Mouse (Mus musculus): ENCODE data around the gene 1700008O03Rik. TPM values are rescaled to one million over a fixed set of nuclear protein-coding genes. Genes with fewer than 3 reads are reported as not detected.

1700008O03Rik gene
- 0.16 TPM in 1 of 2 replicates, not detected in the other for polyA plus RNA-seq (2015; fragmentation: Nextera tagmentation; extraction: Ambion mirVana)

DNA sequence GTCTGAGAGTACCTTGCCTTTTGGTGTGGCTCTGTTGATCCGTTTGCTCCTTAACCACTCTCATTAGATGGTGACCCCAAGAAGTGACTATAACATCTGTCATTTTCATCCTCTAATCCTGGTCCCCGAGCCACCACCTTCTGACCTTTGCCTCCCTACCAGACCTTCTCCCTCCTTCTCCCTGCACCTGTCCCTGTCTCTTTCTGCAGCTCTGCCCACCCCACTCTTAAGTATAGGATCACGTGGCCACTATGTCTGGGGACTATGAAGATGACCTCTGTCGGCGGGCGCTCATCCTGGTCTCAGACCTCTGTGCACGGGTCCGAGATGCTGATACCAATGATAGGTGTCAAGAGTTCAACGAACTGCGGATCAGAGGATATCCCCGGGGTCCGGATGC lies at the start of gene 1700008O03Rik:
1700008O03Rik (minus strand) TSS at position 101 of the 400 bp plus-strand sequence.
- Histone ChIP-seq H3K27me3 (peaks cover 74% of the 10 kb centered on the region), H3K9ac (no peak within 1 kb of the TSS), H3K4me1 (replicated peaks) (peaks cover 3% of the 10 kb centered on the region; the same call in 1 of the 2 replicates), H3K36me3 (replicated peaks) (no peaks in the 10 kb centered on the region), H3K4me3 (replicated peaks) (peak within 1 kb of the TSS; percentile 32), H3K9me3 (replicated peaks) (no peaks in the 10 kb centered on the region), H3K4me2 (peak within 1 kb of the TSS; percentile 65), H3K27ac (replicated peaks) (no peak within 1 kb of the TSS)
- WGBS (ENCODE audit: insufficient replicate concordance) = 54% methylated on average over 12 of the region's 12 CpGs
- no peak for ATAC-seq (ENCODE audit: insufficient read depth)

DNA sequence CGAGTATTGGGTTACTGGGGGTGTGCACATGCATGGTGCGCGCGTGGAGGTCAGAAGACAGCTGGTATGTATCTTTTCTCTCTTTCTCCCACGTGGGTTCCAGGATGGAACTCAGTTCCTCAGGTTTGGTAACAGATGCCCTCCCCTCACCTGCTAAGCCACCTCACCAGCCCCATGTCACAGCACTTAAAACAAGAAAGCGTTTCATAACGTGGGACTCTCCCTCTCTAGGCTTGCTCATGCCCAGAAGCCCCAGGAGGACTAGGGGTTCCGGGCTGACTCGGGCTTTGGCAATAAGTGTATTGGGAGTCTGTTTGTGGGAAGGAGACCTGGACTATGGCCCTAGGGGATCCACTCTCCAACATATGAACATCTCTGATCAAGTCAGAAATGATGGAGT lies 48.5 kb upstream of the 1700008O03Rik start:
- no peak for ATAC-seq (ENCODE audit: insufficient read depth)
- H3K27ac ChIP-seq (replicated peaks) = no peak overlapping the region
- H3K36me3 ChIP-seq (replicated peaks) = no peaks in the 10 kb centered on the region
- no peak overlapping the region for H3K4me2 ChIP-seq
- peaks cover 34% of the 10 kb centered on the region for H3K4me1 ChIP-seq (replicated peaks)
- no peaks in the 10 kb centered on the region for H3K9me3 ChIP-seq (replicated peaks)
- peaks cover 88% of the 10 kb centered on the region for H3K27me3 ChIP-seq
- no peak overlapping the region for H3K4me3 ChIP-seq (replicated peaks)
- no peak overlapping the region for H3K9ac ChIP-seq
- 65% methylated on average over 9 of the region's 9 CpGs for WGBS (ENCODE audit: insufficient replicate concordance)

DNA sequence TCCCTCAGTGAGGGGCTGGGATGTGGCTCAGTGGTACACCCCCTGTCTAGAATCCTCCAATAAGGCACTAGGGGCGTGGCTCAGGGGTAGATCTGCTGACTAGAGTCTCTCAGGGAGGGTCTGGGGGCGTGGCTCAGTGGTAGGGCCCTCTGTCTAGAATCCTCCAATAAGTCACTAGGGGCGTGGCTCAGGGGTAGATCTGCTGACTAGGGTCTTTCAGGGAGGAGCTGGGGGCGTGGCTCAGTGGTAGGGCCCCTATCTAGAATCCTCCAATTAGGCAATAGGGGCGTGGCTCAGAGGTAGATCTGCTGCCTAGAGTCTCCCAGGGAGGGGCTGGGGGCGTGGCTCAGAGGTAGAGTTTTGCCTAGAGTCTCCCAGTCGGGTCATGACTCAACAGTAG lies 47.8 kb upstream of the 1700008O03Rik start:
- Histone ChIP-seq H3K9ac (no peak overlapping the region), H3K27ac (replicated peaks) (no peak overlapping the region), H3K4me2 (no peak overlapping the region), H3K27me3 (peaks cover 88% of the 10 kb centered on the region), H3K9me3 (replicated peaks) (no peaks in the 10 kb centered on the region), H3K4me3 (replicated peaks) (no peak overlapping the region), H3K4me1 (replicated peaks) (peaks cover 34% of the 10 kb centered on the region), H3K36me3 (replicated peaks) (no peaks in the 10 kb centered on the region)
- peak; percentile 72 for ATAC-seq (ENCODE audit: insufficient read depth)
- 5% methylated on average over 7 of the region's 7 CpGs for WGBS (ENCODE audit: insufficient replicate concordance)

DNA sequence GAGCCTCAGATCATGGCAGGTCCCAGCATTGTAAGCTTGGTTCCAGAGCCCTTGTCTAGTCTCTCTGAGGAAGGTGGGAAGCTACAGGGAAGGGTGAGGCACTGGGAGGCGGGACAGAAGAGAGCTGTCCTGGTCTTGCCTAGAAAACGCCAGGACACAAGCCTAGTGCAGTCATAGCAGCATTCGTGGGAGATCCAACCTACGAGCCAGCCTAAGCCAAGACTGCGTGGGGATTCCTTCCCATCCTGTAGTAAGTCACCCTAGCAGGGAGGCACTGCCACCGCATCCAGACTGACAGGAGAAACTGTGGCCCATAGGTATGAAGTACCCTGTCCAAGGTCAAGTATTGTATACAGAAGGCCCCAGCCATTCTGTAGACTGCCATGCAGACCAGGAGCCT lies 46.9 kb upstream of the 1700008O03Rik start:
- no peak overlapping the region for H3K4me3 ChIP-seq (replicated peaks)
- peaks cover 88% of the 10 kb centered on the region for H3K27me3 ChIP-seq
- no peak for ATAC-seq (ENCODE audit: insufficient read depth)
- H3K4me2 ChIP-seq = no peak overlapping the region
- H3K36me3 ChIP-seq (replicated peaks) = no peaks in the 10 kb centered on the region
- WGBS (ENCODE audit: insufficient replicate concordance) = 69% methylated on average over 6 of the region's 6 CpGs
- peaks cover 34% of the 10 kb centered on the region for H3K4me1 ChIP-seq (replicated peaks)
- no peaks in the 10 kb centered on the region for H3K9me3 ChIP-seq (replicated peaks)
- H3K27ac ChIP-seq (replicated peaks) = no peak overlapping the region
- H3K9ac ChIP-seq = no peak overlapping the region

DNA sequence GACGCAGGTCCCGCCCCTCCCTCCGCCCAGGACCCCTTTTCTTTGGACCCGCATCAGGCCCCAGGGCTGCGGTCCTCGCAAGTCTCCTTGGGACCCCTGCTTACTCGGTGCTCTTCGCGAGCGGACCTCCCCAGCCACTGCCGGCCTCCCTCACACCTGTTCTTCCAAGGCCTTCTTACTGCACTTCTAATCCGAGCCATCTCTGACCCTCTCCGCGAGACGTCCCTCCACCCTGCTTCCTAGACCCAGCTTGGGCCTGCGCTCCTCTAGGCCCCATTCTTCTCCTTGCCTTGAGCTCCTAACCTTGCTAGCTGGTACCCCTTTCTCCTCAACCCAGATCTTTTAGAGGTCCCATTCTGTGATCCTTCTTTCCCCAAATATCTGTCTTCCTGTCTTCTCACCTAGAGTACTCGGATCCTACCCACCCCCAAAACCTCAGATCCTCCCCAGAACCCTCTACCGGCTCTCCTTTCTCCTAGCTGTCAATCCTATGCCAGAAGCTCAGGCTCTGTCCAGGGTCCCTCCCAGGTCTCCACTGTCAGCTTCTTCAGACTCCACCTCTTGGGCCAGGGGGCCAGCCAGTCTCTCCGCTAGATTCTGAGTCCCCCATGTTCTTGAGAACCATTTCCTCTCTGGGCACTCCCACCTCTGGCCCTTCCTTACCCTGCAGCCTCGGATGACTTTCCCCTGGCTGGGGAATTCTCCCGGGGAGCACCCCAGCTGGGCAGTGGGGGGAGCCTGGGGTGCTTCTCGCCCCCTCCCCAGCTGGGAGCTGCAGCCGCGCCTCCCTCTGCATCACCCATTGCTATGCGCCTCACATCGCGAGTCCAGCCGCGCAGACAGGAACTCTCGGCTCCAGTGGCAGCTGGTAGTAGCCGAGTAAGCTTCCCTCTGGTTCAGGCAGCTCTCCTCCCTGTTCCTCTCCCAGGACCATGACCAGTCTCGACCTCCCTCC lies 44.2 kb upstream of the 1700008O03Rik start:
- H3K9ac ChIP-seq = no peak overlapping the region
- no peaks in the 10 kb centered on the region for H3K36me3 ChIP-seq (replicated peaks)
- ATAC-seq (ENCODE audit: insufficient read depth) = no peak
- peaks cover 93% of the 10 kb centered on the region for H3K27me3 ChIP-seq
- no peaks in the 10 kb centered on the region for H3K9me3 ChIP-seq (replicated peaks)
- H3K4me1 ChIP-seq (replicated peaks) = peaks cover 12% of the 10 kb centered on the region
- no peak overlapping the region for H3K27ac ChIP-seq (replicated peaks)
- no peak overlapping the region for H3K4me3 ChIP-seq (replicated peaks)
- 4% methylated on average over 32 of the region's 32 CpGs for WGBS (ENCODE audit: insufficient replicate concordance)
- H3K4me2 ChIP-seq = no peak overlapping the region

DNA sequence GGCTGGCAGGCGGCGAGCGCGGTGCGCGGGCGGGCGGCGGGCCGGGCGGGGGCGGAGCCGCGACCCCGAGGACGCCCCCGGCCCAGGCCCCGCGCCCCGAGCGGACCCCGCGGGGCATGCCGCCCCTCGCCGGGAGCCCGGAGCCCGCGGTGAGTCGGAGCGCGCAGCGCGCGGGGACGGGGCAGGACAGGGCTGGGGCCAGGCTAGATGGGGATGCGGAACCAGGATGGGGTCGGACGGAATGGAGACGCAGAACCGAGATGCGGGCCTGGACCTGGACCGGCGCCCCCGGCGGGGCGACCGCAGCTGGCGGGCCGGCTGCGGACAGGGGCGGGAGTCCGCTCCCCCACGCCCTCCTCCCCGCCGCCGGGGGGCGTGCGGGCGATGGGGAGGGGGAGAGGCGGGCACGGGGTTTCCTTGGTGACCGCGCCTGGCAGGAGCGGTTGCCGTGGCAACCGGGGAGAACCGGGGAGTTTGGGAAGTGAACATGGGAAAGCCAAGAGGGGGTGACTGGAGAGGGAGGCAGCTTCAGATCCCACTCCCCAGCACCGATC lies 43.4 kb upstream of the 1700008O03Rik start, which contains the start of gene Lrrc4b:
Lrrc4b (plus strand) TSS at position 51 of the 554 bp plus-strand sequence.
- Histone ChIP-seq H3K4me3 (replicated peaks) (0 out of 2 replicates have a peak within 1 kb of the TSS, but pooled peaks have one; percentile 10), H3K9me3 (replicated peaks) (no peaks in the 10 kb centered on the region), H3K9ac (no peak within 1 kb of the TSS), H3K27me3 (peaks cover 88% of the 10 kb centered on the region), H3K27ac (replicated peaks) (no peak within 1 kb of the TSS), H3K36me3 (replicated peaks) (no peaks in the 10 kb centered on the region), H3K4me2 (peak within 1 kb of the TSS; percentile 18; the same call in 1 of the 2 replicates), H3K4me1 (replicated peaks) (peaks cover 10% of the 10 kb centered on the region)
- no peak for ATAC-seq (ENCODE audit: insufficient read depth)
- WGBS (ENCODE audit: insufficient replicate concordance) = 3% methylated on average over 68 of the region's 69 CpGs

DNA sequence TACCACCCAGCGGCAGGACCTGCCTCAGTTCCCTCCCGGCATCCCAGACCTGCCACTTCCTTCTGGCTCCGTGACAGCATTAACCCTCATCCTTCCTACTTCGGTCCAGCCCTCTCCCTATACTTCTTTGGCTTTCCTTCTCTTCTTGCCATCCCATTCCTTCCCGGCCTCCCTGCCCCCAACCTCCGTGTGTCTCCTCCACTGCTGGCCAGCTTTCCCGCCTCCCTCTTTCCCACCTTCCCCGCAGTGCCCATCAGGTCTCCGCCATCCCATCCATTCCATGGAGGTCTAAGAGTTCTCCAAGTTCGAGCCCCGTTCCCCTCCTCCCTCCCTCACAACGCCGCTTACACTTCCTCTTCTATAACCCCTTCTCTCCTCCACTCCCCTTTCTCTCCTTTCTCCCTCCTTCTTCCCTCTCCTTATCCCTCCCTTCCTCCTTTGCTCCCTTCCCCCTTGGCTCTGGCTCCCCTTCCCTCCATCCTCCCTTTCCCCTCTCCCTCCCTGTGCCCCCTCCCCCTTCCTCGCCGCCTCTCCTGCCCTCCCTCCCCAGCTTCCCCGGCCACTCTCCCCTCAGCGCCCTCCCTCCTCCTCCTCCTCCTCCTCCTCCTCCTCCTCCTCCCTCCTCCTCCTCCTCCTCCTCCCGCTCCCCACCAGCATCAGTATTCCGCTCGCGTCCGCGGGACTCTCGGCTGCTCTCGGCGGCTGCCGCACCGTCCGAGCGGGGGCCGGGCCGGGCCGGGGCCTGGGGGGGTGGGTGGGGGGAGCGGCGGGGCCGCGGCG lies 42.7 kb upstream of the 1700008O03Rik start:
- H3K4me3 ChIP-seq (replicated peaks) = no peak overlapping the region
- 5% methylated on average over 27 of the region's 38 CpGs for WGBS (ENCODE audit: insufficient replicate concordance)
- no peak overlapping the region for H3K9ac ChIP-seq
- H3K9me3 ChIP-seq (replicated peaks) = no peaks in the 10 kb centered on the region
- no peak overlapping the region for H3K27ac ChIP-seq (replicated peaks)
- H3K36me3 ChIP-seq (replicated peaks) = no peaks in the 10 kb centered on the region
- H3K4me2 ChIP-seq = no peak overlapping the region
- H3K4me1 ChIP-seq (replicated peaks) = peaks cover 3% of the 10 kb centered on the region
- no peak for ATAC-seq (ENCODE audit: insufficient read depth)
- H3K27me3 ChIP-seq = peaks cover 88% of the 10 kb centered on the region

DNA sequence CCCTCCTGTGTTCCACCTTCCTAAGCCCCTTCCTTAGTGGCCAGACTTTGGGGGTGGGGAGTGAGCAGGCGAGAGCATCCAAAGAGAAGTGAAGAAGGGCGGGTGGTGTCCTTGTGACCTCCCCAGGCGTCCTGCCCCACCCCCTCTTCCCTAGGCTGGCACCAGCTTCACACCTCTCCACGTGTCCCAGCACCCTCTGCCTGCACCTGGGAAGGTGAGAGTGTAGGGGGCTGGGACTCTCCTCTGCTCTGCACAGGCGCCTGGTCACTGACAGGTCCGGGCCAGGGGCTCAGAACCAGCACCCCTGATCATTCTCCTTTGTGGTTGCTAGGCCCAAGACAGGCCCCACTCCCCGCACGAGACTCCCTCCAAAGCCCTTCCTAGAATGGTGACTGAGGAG lies 42.0 kb upstream of the 1700008O03Rik start:
- H3K9ac ChIP-seq = no peak overlapping the region
- ATAC-seq (ENCODE audit: insufficient read depth) = no peak
- H3K4me1 ChIP-seq (replicated peaks) = no peaks in the 10 kb centered on the region
- H3K36me3 ChIP-seq (replicated peaks) = no peaks in the 10 kb centered on the region
- H3K4me2 ChIP-seq = no peak overlapping the region
- no peaks in the 10 kb centered on the region for H3K9me3 ChIP-seq (replicated peaks)
- no peak overlapping the region for H3K4me3 ChIP-seq (replicated peaks)
- H3K27me3 ChIP-seq = peaks cover 81% of the 10 kb centered on the region
- H3K27ac ChIP-seq (replicated peaks) = no peak overlapping the region
- 16% methylated on average over 8 of the region's 8 CpGs for WGBS (ENCODE audit: insufficient replicate concordance)

DNA sequence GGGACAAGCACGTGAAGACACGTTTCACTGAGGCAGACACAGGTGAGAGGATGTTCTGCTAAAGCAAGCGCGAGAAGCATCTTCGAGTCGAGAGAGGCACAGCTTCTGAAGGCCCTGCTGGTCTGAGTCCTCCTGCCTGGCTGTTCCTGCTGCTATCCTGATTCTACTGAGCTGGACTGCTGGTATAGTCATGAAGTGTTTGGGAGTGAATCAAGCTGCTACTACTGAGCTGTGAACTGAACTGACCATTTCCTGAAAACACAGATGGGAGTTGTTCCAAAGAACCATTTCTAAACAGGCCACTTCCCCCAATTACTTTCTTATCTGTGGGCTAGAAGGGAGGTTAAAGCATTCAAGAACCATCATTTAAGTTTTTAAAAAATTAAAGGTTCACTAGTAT lies 27.7 kb upstream of the 1700008O03Rik start:
- Histone ChIP-seq H3K9ac (no peak overlapping the region), H3K27me3 (peaks cover 11% of the 10 kb centered on the region; the same call in 1 of the 2 replicates), H3K27ac (replicated peaks) (no peak overlapping the region), H3K4me2 (no peak overlapping the region), H3K9me3 (replicated peaks) (no peaks in the 10 kb centered on the region), H3K4me1 (replicated peaks) (peaks cover 7% of the 10 kb centered on the region), H3K36me3 (replicated peaks) (no peaks in the 10 kb centered on the region), H3K4me3 (replicated peaks) (no peak overlapping the region)
- WGBS (ENCODE audit: insufficient replicate concordance) = 72% methylated on average over 6 of the region's 6 CpGs
- no peak for ATAC-seq (ENCODE audit: insufficient read depth)

DNA sequence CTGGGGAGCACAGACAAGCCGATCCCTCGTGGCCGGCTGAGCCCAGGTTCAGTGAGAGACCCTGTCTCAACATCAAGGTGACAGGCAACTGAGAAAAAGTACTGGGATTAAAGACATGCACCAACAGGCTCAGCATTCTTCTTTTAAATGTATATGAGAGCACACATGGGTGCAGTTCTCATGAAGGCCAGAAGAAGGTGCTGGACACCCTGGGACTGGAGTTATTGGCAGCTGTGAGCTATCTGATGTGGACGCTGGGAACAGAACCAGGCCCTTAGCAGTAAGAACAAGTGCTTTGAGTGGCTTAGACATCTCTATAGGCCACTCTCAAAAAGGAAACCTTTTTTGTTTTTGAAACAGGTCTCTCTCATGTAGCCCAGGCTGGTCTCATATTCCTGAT lies 25.5 kb upstream of the 1700008O03Rik start:
- 63% methylated on average over 4 of the region's 4 CpGs for WGBS (ENCODE audit: insufficient replicate concordance)
- Histone ChIP-seq H3K4me3 (replicated peaks) (no peak overlapping the region), H3K4me2 (no peak overlapping the region), H3K9me3 (replicated peaks) (no peaks in the 10 kb centered on the region), H3K27me3 (peaks cover 27% of the 10 kb centered on the region), H3K27ac (replicated peaks) (no peak overlapping the region), H3K36me3 (replicated peaks) (no peaks in the 10 kb centered on the region), H3K4me1 (replicated peaks) (peaks cover 9% of the 10 kb centered on the region), H3K9ac (no peak overlapping the region)
- ATAC-seq (ENCODE audit: insufficient read depth) = no peak

DNA sequence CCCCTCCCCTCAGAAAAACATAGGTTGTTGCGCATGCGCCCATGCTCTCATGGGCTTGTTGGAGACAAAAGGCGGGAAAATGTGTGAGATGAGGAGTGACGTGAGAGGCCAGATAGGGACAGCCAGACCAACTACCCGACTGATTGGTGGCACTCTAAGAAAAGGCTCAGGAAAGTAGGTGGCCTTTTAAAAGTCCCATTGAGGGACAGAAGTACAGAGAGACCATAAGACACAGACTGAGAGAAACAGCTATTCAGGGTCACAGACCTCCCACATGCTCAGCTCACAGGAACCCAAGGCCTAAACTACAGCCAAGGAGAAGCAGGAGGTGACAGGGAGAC lies 20.4 kb upstream of the 1700008O03Rik start:
- peak; percentile 22; the same call in 1 of the 2 replicates for ATAC-seq (ENCODE audit: insufficient read depth)
- peaks cover 11% of the 10 kb centered on the region for H3K4me1 ChIP-seq (replicated peaks)
- H3K9me3 ChIP-seq (replicated peaks) = no peaks in the 10 kb centered on the region
- H3K36me3 ChIP-seq (replicated peaks) = no peaks in the 10 kb centered on the region
- peak overlapping the region; percentile 63 for H3K4me2 ChIP-seq
- peaks cover 38% of the 10 kb centered on the region for H3K27me3 ChIP-seq
- no peak overlapping the region for H3K27ac ChIP-seq (replicated peaks)
- 4% methylated on average over 5 of the region's 5 CpGs for WGBS (ENCODE audit: insufficient replicate concordance)
- no peak overlapping the region for H3K4me3 ChIP-seq (replicated peaks)
- H3K9ac ChIP-seq = no peak overlapping the region
